Mouse (Mus musculus): Measurements from ENCODE around the gene Fancc. TPM values are rescaled to one million over a fixed set of nuclear protein-coding genes. Genes with fewer than 3 reads are reported as not detected.

The Fancc gene
- polyA plus RNA-seq, 1 experiment, result 14.7 TPM

DNA sequence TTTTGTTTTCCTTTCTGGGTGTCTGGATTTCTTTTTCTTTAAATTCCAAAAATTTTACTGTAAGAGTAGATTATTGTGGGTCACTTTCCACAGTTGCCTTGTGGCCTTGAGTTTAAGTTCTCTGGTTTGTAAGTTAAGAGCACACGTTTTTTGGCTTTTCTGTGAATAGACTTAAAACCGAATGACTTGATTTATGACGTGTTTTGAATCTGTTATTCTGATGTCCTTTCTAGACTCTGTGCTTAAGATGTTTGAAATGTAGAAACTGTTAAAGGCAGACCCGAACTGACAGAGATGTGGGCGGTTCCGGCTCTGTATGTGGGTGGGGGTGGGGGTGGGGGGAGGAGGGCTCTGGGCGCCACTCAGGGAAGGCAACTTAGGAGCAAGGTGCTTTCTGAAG is 250.0 kb downstream of the Fancc start:
- Histone ChIP-seq H3K36me3 (ENCODE audit: control insufficient read depth, insufficient read depth, low read length) (no peaks in the 10 kb centered on the region), H3K4me1 (replicated peaks; ENCODE audit: control insufficient read depth, insufficient read depth, low read length) (peaks cover 46% of the 10 kb centered on the region), H3K27ac (ENCODE audit: control insufficient read depth, insufficient read depth, low read length) (no peak overlapping the region), H3K4me3 (ENCODE audit: control insufficient read depth, insufficient read depth, low read length) (no peak overlapping the region), H3K27me3 (ENCODE audit: control insufficient read depth, insufficient read depth, low read length) (no peaks in the 10 kb centered on the region)
- no peak for DNase-seq
- TF ChIP-seq POLR2A (IDR thresholded peaks at IDR 0.05; ENCODE audit: control insufficient read depth, extremely low read depth, insufficient read depth, low read length, poor library complexity) (no peak), CTCF (IDR thresholded peaks at IDR 0.05; ENCODE audit: borderline replicate concordance, control insufficient read depth, extremely low read depth, insufficient read depth, low read length, poor library complexity) (no peak)
- 47% methylated on average over 7 of the region's 7 CpGs for WGBS

DNA sequence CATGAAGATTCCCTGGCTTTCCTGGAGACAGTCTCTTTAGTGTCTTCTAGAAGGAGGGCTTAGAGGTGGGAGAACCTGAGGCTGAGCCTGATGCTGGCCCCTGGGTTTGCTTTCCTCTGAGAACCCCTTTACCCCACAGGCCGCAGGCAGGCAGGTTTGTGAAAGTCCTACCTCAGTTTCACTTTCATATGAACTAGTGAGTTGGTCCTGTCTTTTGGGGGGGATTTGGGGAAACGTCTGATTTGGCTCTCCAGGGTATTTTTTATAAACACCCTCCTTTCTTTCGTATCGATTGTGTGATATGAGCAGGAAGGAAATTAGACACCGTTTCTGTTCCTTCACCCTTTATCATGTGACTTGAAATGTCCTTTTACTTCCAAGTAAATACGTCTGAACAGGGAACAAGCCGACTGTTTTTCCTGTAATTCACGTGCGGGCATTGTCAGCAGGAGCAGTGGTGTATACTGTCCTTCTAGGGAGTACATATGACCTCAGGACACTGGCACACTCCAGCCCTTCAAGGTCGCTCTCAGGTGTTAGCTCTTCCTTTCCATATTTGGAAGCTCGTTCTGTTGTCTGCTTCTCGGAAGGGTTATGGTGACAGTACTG is 250.6 kb downstream of the Fancc start:
- no peak for DNase-seq
- Histone ChIP-seq H3K36me3 (ENCODE audit: control insufficient read depth, insufficient read depth, low read length) (no peaks in the 10 kb centered on the region), H3K27me3 (ENCODE audit: control insufficient read depth, insufficient read depth, low read length) (no peaks in the 10 kb centered on the region), H3K4me3 (ENCODE audit: control insufficient read depth, insufficient read depth, low read length) (no peak overlapping the region), H3K27ac (ENCODE audit: control insufficient read depth, insufficient read depth, low read length) (peak overlapping the region; percentile 22), H3K4me1 (replicated peaks; ENCODE audit: control insufficient read depth, insufficient read depth, low read length) (peaks cover 50% of the 10 kb centered on the region)
- TF ChIP-seq POLR2A (IDR thresholded peaks at IDR 0.05; ENCODE audit: control insufficient read depth, extremely low read depth, insufficient read depth, low read length, poor library complexity) (no peak), CTCF (IDR thresholded peaks at IDR 0.05; ENCODE audit: borderline replicate concordance, control insufficient read depth, extremely low read depth, insufficient read depth, low read length, poor library complexity) (no peak)
- WGBS, result 28% methylated on average over 12 of the region's 12 CpGs

DNA sequence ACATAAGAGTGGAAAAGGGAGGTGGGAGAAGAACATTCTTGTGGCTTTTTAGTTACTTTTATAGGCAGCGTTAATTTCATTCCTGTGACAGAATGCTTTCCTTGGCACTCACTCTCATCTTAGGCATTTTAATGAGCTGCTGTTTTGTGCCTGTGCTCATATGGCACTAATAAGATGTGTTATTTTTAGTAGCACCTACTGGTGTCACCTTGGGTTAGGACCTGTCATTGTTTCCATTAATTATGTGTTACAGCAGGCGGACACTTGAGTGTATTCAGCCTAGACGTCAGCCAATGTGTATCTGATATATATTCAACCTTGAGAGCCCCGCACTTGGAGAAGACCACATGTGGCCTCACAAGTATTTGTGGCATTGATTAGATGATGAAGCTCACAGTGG is 251.3 kb downstream of the Fancc start:
- no peak overlapping the region for H3K4me3 ChIP-seq (ENCODE audit: control insufficient read depth, insufficient read depth, low read length)
- 65% methylated on average over 4 of the region's 4 CpGs for WGBS
- H3K36me3 ChIP-seq (ENCODE audit: control insufficient read depth, insufficient read depth, low read length), result no peaks in the 10 kb centered on the region
- H3K4me1 ChIP-seq (replicated peaks; ENCODE audit: control insufficient read depth, insufficient read depth, low read length), result peaks cover 50% of the 10 kb centered on the region
- TF ChIP-seq CTCF (IDR thresholded peaks at IDR 0.05; ENCODE audit: borderline replicate concordance, control insufficient read depth, extremely low read depth, insufficient read depth, low read length, poor library complexity) (no peak), POLR2A (IDR thresholded peaks at IDR 0.05; ENCODE audit: control insufficient read depth, extremely low read depth, insufficient read depth, low read length, poor library complexity) (no peak)
- no peak overlapping the region for H3K27ac ChIP-seq (ENCODE audit: control insufficient read depth, insufficient read depth, low read length)
- no peak for DNase-seq
- H3K27me3 ChIP-seq (ENCODE audit: control insufficient read depth, insufficient read depth, low read length), result no peaks in the 10 kb centered on the region

DNA sequence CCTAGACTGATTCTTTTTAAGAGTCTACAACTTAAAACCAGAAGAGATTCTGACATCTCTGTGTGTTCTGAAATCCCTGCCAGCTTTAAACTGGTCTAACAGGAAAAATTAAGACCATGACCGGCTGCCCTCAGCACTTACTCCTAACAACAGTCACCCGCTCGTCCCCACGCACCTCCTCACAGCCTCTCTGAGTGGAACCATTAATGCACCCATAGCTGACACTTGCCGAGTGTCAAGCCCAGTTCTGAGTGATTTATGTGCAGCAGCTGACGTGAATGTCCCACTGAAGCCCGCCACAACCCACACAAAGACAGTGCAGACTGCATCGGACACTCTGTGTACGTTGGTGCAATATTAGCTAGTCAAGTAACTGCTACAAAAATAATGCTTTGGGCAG is 251.9 kb downstream of the Fancc start:
- no peaks in the 10 kb centered on the region for H3K27me3 ChIP-seq (ENCODE audit: control insufficient read depth, insufficient read depth, low read length)
- no peak overlapping the region for H3K27ac ChIP-seq (ENCODE audit: control insufficient read depth, insufficient read depth, low read length)
- H3K4me3 ChIP-seq (ENCODE audit: control insufficient read depth, insufficient read depth, low read length), result no peak overlapping the region
- peaks cover 44% of the 10 kb centered on the region for H3K4me1 ChIP-seq (replicated peaks; ENCODE audit: control insufficient read depth, insufficient read depth, low read length)
- no peak for DNase-seq
- 65% methylated on average over 9 of the region's 9 CpGs for WGBS
- H3K36me3 ChIP-seq (ENCODE audit: control insufficient read depth, insufficient read depth, low read length), result no peaks in the 10 kb centered on the region
- TF ChIP-seq POLR2A (IDR thresholded peaks at IDR 0.05; ENCODE audit: control insufficient read depth, extremely low read depth, insufficient read depth, low read length, poor library complexity), result no peak

DNA sequence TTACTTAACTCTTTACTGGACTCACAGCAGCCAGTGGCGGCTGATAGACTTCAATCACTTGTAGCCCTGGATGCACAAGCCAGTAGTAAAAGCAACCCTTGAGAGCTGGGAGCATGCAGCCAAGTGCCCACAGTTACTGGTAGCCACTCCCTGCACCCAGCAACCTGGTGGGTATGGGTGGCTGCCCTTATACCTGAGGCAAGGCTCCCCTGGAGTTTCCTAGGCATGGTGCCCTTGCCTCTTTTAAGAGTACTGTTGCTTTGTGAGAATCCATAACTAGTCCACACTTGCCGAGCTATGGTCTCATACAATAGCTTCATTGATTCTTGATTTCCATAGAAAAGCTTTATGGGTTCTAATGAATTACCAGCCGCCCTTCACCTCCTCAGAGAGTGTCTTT is 252.7 kb downstream of the Fancc start:
- H3K4me3 ChIP-seq (ENCODE audit: control insufficient read depth, insufficient read depth, low read length), result no peak overlapping the region
- no peak overlapping the region for H3K27ac ChIP-seq (ENCODE audit: control insufficient read depth, insufficient read depth, low read length)
- no peak for DNase-seq
- no peaks in the 10 kb centered on the region for H3K36me3 ChIP-seq (ENCODE audit: control insufficient read depth, insufficient read depth, low read length)
- WGBS, result 89% methylated on average over 3 of the region's 3 CpGs
- H3K4me1 ChIP-seq (replicated peaks; ENCODE audit: control insufficient read depth, insufficient read depth, low read length), result peaks cover 41% of the 10 kb centered on the region
- no peaks in the 10 kb centered on the region for H3K27me3 ChIP-seq (ENCODE audit: control insufficient read depth, insufficient read depth, low read length)
- TF ChIP-seq POLR2A (IDR thresholded peaks at IDR 0.05; ENCODE audit: control insufficient read depth, extremely low read depth, insufficient read depth, low read length, poor library complexity), result no peak
- no peak for TF ChIP-seq CTCF (IDR thresholded peaks at IDR 0.05; ENCODE audit: borderline replicate concordance, control insufficient read depth, extremely low read depth, insufficient read depth, low read length, poor library complexity)

DNA sequence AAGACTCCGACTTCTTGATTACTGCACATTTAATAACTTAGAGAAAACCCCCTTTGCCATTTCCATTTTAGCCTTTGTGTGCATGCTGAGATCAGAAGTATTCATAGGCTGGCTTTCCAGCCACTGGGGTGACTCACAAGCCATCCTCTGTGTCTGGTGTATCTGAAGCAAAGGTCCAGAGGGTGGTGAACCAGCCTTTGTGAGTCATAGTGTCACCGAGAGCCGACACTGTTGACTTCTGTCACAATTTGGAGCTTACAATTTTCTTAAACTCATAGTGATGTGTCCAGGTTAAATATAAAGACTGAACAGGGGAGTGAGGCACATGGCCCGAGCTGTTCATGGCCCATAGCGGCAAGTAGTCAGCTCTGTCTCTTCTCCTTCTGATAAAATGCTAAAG is 253.5 kb downstream of the Fancc start:
- TF ChIP-seq CTCF (IDR thresholded peaks at IDR 0.05; ENCODE audit: borderline replicate concordance, control insufficient read depth, extremely low read depth, insufficient read depth, low read length, poor library complexity) (no peak), POLR2A (IDR thresholded peaks at IDR 0.05; ENCODE audit: control insufficient read depth, extremely low read depth, insufficient read depth, low read length, poor library complexity) (no peak)
- Histone ChIP-seq H3K27ac (ENCODE audit: control insufficient read depth, insufficient read depth, low read length) (no peak overlapping the region), H3K27me3 (ENCODE audit: control insufficient read depth, insufficient read depth, low read length) (no peaks in the 10 kb centered on the region), H3K4me3 (ENCODE audit: control insufficient read depth, insufficient read depth, low read length) (no peak overlapping the region), H3K36me3 (ENCODE audit: control insufficient read depth, insufficient read depth, low read length) (no peaks in the 10 kb centered on the region), H3K4me1 (replicated peaks; ENCODE audit: control insufficient read depth, insufficient read depth, low read length) (peaks cover 36% of the 10 kb centered on the region)
- WGBS, result 73% methylated on average over 5 of the region's 5 CpGs
- DNase-seq, result no peak
